Mouse (Mus musculus) stomach, postnatal 0 days (tissue): ENCODE data around the gene B4gat1.

Experiments
- CTCF ChIP-seq: IDR thresholded peaks from 2 replicates; pipeline ENCODE4 v1.5.1; 2016; ENCODE audit warnings: antibody characterized with exemption, low read depth, mild to moderate bottlenecking, moderate library complexity
- EP300 ChIP-seq: optimal IDR thresholded peaks from 2 replicates; pipeline ENCODE3; 2016; ENCODE audit warnings: antibody characterized with exemption

DNA sequence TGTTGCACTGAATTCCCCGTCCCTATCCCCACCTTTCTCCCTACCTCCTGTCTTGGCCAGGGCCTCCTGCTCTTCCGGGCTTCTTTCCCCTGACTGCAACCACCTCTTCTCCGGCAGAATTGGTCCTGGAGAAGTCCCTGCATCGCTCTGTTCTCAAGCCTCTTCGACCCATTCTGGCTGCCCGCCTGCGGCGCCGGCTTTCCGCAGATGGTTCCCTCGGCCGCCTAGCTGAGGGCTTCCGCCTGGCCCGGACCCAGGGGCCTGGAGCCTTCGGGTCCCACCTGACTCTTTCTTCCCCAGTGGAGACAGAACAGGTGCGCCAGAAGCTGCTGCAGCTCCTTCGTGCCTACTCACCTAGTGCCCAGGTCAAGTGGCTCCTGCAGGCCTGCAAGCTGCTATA lies 14.2 kb downstream of the B4gat1 start:
- TF ChIP-seq CTCF (no peak), EP300 (no peak)
